Comparison of ENCODE assay signal across 9 mouse cellular contexts in the genomic region with DNA sequence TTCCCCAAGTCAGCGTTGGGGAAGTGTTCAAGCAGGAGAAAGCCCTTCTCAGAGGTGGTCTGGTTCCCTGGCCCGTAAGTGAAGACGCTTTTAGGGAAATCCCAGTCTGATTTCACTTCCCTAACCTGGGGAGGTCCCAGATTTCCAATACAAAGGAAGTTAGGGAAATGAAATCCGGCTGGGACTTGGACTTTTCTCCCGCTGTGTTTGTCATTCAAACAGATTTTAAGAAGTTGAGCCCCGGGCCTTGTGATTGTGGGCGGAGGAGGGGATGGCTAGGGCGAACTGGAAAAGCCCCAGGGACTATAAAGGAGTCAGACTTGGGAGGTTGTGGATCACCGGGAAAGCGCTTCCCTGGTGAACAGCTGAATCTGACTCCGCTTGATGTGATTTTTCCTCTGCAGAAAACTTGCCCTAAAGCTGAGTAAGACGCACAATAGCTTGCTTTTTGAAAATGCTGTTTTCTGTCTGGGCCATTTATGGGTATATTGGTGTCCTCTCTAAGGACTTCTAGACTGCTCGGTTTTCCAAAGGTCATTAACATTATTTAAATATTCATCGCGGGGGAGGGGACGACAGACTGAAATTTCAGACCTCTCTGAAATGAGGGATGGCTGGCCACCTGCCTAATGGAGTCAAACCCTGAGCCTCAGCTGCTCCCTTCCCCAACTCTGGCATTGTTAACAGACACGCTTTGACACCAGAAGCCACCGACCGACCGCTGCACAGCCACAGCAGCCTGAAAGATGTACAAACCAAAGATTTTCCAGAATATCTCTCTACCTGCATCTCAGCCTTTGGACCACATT.
DNase-seq lines count a peak whose midpoint lies in the region; ATAC-seq and TF ChIP-seq lines count a peak whose summit lies in the region.
"Had no signal": no experiment of that assay in that cellular context is flagged by ENCODE, and none has a peak within 500 bp of the region (broad histone marks: within the 10 kb centered on the region; RNA-seq: fewer than 3 reads in every experiment).

No protein-coding gene starts in this region.

- no peaks in the 10 kb centered on the region for H3K27me3 ChIP-seq in lung, embryonic 15.5 days
- peaks cover 17% of the 10 kb centered on the region for H3K27me3 ChIP-seq in embryonic facial prominence, embryonic 13.5 days
- H3K27me3 ChIP-seq in limb, embryonic 11.5 days (ENCODE audit: control insufficient read depth, insufficient read depth, low read length), result peaks cover 12% of the 10 kb centered on the region

- no peak for ATAC-seq in lung, embryonic 15.5 days (ENCODE audit: borderline replicate concordance, extremely low read depth, low FRiP score, low TSS enrichment)
- no peak for ATAC-seq in embryonic facial prominence, embryonic 13.5 days (ENCODE audit: insufficient number of reproducible peaks, insufficient read depth, low FRiP score, low TSS enrichment, low read depth)
- ATAC-seq in limb, embryonic 11.5 days (ENCODE audit: insufficient number of reproducible peaks, low FRiP score, low TSS enrichment, low read depth), result 0 out of 2 replicates have a peak, but pooled peaks have one; percentile 14

- H3K9me3 ChIP-seq in lung, embryonic 15.5 days, result no peaks in the 10 kb centered on the region
- no peaks in the 10 kb centered on the region for H3K9me3 ChIP-seq in embryonic facial prominence, embryonic 13.5 days
- H3K9me3 ChIP-seq in limb, embryonic 11.5 days (ENCODE audit: control insufficient read depth, low read length), result no peaks in the 10 kb centered on the region; the same call in 1 of the 2 replicates

- H3K27ac ChIP-seq in lung, embryonic 15.5 days, result no peak overlapping the region
- H3K27ac ChIP-seq in embryonic facial prominence, embryonic 13.5 days, result peak overlapping the region; percentile 39; the same call in 1 of the 2 replicates
- no peak overlapping the region; the same call in 1 of the 2 replicates for H3K27ac ChIP-seq in limb, embryonic 11.5 days (replicated peaks; ENCODE audit: low read depth, low read length)

- no peak for TF ChIP-seq CTCF in lung, adult 2 months (IDR thresholded peaks at IDR 0.05; ENCODE audit: insufficient read depth, low read length)

- WGBS in lung, embryonic 15.5 days, result 22% methylated on average over 20 of the region's 20 CpGs
- WGBS in lung, adult 2 months, result 45% methylated on average over 20 of the region's 20 CpGs
- WGBS in embryonic facial prominence, embryonic 13.5 days, result 5% methylated on average over 20 of the region's 20 CpGs
- WGBS in limb, embryonic 11.5 days, result 3% methylated on average over 20 of the region's 20 CpGs

- no peak for DNase-seq in lung, adult 2 months
- peak; percentile 48 for DNase-seq in limb, embryonic 11.5 days (ENCODE audit: low spot score)
- peak; percentile 36 for DNase-seq in retina, postnatal 1 day
- no peak for DNase-seq in layer of hippocampus, adult 18-20 months (ENCODE audit: low spot score in 2 of 2)
- DNase-seq in urinary bladder, adult 18-20 months (ENCODE audit: low spot score in 2 of 2), result no peak
- DNase-seq in testis, postnatal 10 days (ENCODE audit: low spot score), result no peak

- 0 out of 2 replicates have a peak overlapping the region, but pooled peaks have one; percentile 7 for H3K4me2 ChIP-seq in lung, embryonic 15.5 days
- H3K4me2 ChIP-seq in embryonic facial prominence, embryonic 13.5 days, result peak overlapping the region; percentile 34
- peak overlapping the region; percentile 35; the same call in 1 of the 2 replicates for H3K4me2 ChIP-seq in limb, embryonic 11.5 days (ENCODE audit: low read depth, severe bottlenecking)

- H3K4me1 ChIP-seq in lung, embryonic 15.5 days, result peaks cover 43% of the 10 kb centered on the region
- 0 out of 2 replicates have a peak, but pooled peaks cover 2% of the 10 kb centered on the region for H3K4me1 ChIP-seq in lung, adult 2 months (ENCODE audit: control insufficient read depth, insufficient read depth, low read length)
- H3K4me1 ChIP-seq in embryonic facial prominence, embryonic 13.5 days, result peaks cover 32% of the 10 kb centered on the region
- peaks cover 14% of the 10 kb centered on the region for H3K4me1 ChIP-seq in limb, embryonic 11.5 days (ENCODE audit: control insufficient read depth, insufficient read depth, low read length)

- H3K36me3 ChIP-seq in lung, embryonic 15.5 days, result no peaks in the 10 kb centered on the region
- H3K36me3 ChIP-seq in embryonic facial prominence, embryonic 13.5 days, result no peaks in the 10 kb centered on the region
- no peaks in the 10 kb centered on the region for H3K36me3 ChIP-seq in limb, embryonic 11.5 days (ENCODE audit: control insufficient read depth, insufficient read depth, low read length)

- no peak for TF ChIP-seq POLR2A in lung, adult 2 months (IDR thresholded peaks at IDR 0.05; ENCODE audit: borderline replicate concordance, extremely low read depth, low read depth, low read length)

- H3K4me3 ChIP-seq in lung, embryonic 15.5 days, result no peak overlapping the region
- H3K4me3 ChIP-seq in lung, adult 2 months (replicated peaks; ENCODE audit: extremely low read depth, low read depth, low read length), result no peak overlapping the region
- no peak overlapping the region for H3K4me3 ChIP-seq in embryonic facial prominence, embryonic 13.5 days
- H3K4me3 ChIP-seq in limb, embryonic 11.5 days (ENCODE audit: low read depth, low read length), result no peak overlapping the region
- H3K4me3 ChIP-seq: erythroblast, embryonic 14.5 days had no signal

- H3K9ac ChIP-seq in lung, embryonic 15.5 days, result no peak overlapping the region
- no peak overlapping the region for H3K9ac ChIP-seq in embryonic facial prominence, embryonic 13.5 days
- H3K9ac ChIP-seq in limb, embryonic 11.5 days (ENCODE audit: low read length), result no peak overlapping the region

Comparison
In these comparisons a context has a peak if more than half of its experiments do, and no peak if none do; other contexts are left out.
1. DNase-seq: peak in limb, embryonic 11.5 days (single experiment) and retina, postnatal 1 day (single experiment); none in lung, adult 2 months (single experiment), layer of hippocampus, adult 18-20 months (0 of 2), urinary bladder, adult 18-20 months (0 of 2) and testis, postnatal 10 days (single experiment).
2. Peak in every context shown above with its lines, with median percentiles within 50 percentile points of each other: H3K4me2 ChIP-seq.